Mouse (Mus musculus) left cerebral cortex, adult 18-20 months (tissue): ENCODE measurements at regions not wholly inside any gene's neighbourhood (a gene's known extent, or its start where the extent isn't known, plus 50 kb on each side); places are given as distances from the start of the nearest gene placed in this dataset.

Experiments used
- DNase-seq, 2 experiments: peaks; one replicate each; pipeline ENCODE4 v3.0.0; 2021 to 2022; ENCODE audit warnings: low spot score in 2 of 2, mixed read lengths in 1 of 2

- no peak for DNase-seq
Measured at GRCm38 (mm10) chr13:60237091-60237490, 59.9 kb upstream of the Gas1 start.

GRCm38 (mm10) chr13:60242447-60243109 lies 65.4 kb upstream of the Gas1 start:
- no peak for DNase-seq

- no peak for DNase-seq
Measured at GRCm38 (mm10) chr13:60243110-60243481, 65.9 kb upstream of the Gas1 start.

GRCm38 (mm10) chr13:60255162-60255561 lies 78.0 kb upstream of the Gas1 start:
- DNase-seq, result no peak

GRCm38 (mm10) chr13:60255715-60256114 lies 78.5 kb upstream of the Gas1 start:
- DNase-seq, result no peak

- DNase-seq, result no peak
Measured at GRCm38 (mm10) chr13:60256997-60257396, 79.8 kb upstream of the Gas1 start.

GRCm38 (mm10) chr13:60257878-60258277 lies 80.7 kb upstream of the Gas1 start:
- no peak for DNase-seq

GRCm38 (mm10) chr13:60262449-60263028 lies 85.4 kb upstream of the Gas1 start:
- no peak for DNase-seq

- DNase-seq, result no peak
Measured at GRCm38 (mm10) chr13:60264504-60264903, 87.3 kb upstream of the Gas1 start.

GRCm38 (mm10) chr13:60267557-60267956 lies 90.4 kb upstream of the Gas1 start:
- peak in 1 of 2 experiments; percentile 3 for DNase-seq

- no peak for DNase-seq
Measured at GRCm38 (mm10) chr13:60268256-60268655, 91.1 kb upstream of the Gas1 start.

- peak in 1 of 2 experiments; percentile 28 for DNase-seq
Measured at GRCm38 (mm10) chr13:60269406-60269841, 92.3 kb upstream of the Gas1 start.

GRCm38 (mm10) chr13:60270526-60270925 lies 93.4 kb upstream of the Gas1 start:
- DNase-seq, result no peak

GRCm38 (mm10) chr13:60273331-60273730 lies 96.2 kb upstream of the Gas1 start:
- DNase-seq, result no peak

GRCm38 (mm10) chr13:60282543-60283251 lies 105.5 kb upstream of the Gas1 start:
- DNase-seq, result no peak

GRCm38 (mm10) chr13:60286525-60287224 lies 109.5 kb upstream of the Gas1 start:
- no peak for DNase-seq

- DNase-seq, result no peak
Measured at GRCm38 (mm10) chr13:60289650-60290049, 112.5 kb upstream of the Gas1 start.

- DNase-seq, result no peak
Measured at GRCm38 (mm10) chr13:60290820-60291219, 113.7 kb upstream of the Gas1 start.

GRCm38 (mm10) chr13:60291344-60291743 lies 114.2 kb upstream of the Gas1 start:
- DNase-seq, result no peak

GRCm38 (mm10) chr13:60296201-60296895 lies 119.2 kb upstream of the Gas1 start:
- no peak for DNase-seq

- no peak for DNase-seq
Measured at GRCm38 (mm10) chr13:60296896-60297275, 119.7 kb upstream of the Gas1 start.
